Mouse (Mus musculus): ENCODE data around the gene Calhm1.

The Calhm1 gene

GRCm38 (mm10) chr19:47144154-47144553 lies at the start of gene Calhm1:
Gene Calhm1 (minus strand): TSS chr19:47144254.
- no peak for DNase-seq

DNA sequence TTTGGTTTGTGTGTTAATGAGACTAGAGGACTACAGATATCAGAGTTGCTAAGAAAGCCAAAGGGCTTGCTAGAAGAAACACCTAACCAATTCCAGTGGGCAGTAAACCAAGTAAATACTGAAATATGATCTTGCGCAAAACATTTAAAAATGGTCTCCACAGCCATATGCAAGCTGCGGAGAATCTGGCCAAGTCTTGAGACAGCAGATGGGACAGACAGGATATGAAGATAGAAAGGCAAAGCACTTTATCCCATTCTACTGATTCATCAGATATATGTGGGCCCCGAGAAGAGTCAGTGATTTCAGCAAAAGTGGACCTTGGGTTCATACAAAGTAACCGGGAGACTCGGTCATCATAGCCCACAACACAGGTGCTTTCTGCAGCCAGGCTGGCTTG lies 48.1 kb upstream of the Calhm1 start:
- DNase-seq: no peak

GRCm38 (mm10) chr19:47188515-47189128 lies 44.6 kb upstream of the Calhm1 start:
- DNase-seq: peak in 1 of 2 experiments; percentile 18

DNA sequence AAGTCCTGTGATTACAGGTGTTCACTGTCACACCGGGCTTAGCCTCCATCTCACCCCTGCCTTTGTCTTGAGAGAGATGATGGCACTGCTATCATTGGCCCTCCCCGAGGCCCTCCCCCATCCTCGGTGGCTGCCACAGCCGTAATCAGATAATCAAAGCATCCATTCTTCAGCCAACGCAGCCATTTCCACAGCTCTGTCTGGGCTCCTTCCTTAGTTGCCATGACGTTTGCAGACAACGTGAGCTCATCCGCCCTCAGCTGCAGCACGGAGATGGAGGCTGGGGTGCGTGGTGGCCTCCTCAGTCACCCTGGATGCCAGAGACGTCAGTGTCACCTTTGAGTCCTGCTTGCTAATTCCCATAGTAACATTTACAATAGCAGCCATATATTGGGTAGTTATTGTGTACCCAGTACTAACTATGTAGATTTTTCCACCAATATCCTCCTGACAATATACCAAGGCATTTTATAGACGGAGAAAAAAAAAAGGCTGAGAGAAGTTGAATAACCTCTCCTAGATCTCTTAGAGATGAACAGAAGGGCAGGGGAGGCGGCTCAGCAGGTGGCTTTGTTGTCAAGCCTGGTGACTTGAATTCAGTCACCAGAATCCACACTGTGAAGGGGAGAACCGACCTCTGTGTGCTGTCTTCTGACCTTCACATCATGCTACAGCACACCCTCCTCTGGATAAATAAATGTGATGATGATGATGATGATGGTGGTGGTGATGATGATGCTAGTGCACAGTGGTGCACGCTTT lies 42.6 kb upstream of the Calhm1 start:
- no peak for DNase-seq

DNA sequence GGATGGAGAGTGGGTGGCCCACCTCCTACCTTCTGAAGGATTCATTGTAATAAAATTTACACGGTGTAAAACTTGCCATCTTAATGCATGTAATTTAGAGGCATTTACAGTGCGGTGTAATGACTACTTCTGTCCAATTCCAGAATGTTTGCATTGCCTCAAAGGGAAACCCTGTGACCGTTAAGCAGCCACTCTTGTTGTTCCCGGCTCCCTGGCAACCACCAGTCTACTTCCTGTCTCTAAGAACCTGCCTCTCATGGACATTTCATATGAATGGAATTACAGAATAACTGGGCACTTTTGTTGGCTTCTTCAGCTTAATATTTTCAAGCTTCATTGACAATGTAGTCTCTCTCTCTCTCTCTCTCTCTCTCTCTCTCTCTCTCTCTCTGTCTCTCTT lies 40.7 kb upstream of the Calhm1 start:
- no peak for DNase-seq

DNA sequence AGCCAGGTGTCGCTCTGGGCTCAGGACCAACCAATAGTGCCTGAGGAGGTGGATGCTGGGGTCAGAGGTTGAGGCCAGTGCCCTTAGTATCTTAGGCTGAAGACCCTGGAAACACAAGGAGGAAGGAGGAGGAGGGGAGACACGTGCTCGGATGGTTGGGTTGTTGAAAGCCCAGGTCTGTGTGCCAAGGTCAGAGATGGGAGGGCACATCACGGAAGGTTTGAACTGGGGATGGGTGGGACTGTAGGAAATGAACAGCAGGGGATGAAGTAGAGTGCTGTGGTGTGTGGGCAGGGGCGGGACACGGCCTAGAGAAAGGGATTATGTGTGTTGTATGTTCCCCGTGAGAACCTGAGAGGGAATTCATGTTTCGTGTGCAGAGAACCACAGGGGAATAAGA lies 40.2 kb upstream of the Calhm1 start:
- no peak for DNase-seq

- no peak for DNase-seq
Measured at GRCm38 (mm10) chr19:47180011-47180410, 36.0 kb upstream of the Calhm1 start.

DNA sequence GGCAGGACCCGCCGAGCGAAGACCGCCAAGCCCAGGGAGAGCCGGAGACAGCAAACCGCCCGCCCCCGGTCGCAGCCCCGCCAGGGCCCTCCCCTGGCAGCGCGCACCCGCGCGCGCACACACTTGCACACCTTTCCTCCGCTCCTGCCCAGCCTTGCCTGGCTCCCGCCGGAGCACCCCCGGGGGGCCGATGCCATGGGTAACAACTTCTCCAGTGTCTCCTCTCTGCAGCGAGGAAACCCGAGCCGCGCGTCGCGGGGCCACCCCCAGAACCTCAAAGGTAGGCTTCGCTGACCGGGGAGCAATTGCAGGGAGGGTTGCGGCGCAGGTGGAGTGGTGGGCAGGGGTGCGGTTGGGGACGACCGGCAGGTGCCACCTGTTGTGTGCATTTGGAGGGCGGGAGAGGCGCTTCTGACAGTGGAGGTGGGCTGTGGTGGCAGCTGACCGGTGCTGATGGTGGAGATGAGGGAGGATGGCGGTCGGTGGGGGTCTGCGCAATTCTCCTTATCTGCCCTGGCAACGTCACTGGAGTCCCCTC lies 35.3 kb upstream of the Calhm1 start:
- peak; percentile 37 to 60 for DNase-seq

DNA sequence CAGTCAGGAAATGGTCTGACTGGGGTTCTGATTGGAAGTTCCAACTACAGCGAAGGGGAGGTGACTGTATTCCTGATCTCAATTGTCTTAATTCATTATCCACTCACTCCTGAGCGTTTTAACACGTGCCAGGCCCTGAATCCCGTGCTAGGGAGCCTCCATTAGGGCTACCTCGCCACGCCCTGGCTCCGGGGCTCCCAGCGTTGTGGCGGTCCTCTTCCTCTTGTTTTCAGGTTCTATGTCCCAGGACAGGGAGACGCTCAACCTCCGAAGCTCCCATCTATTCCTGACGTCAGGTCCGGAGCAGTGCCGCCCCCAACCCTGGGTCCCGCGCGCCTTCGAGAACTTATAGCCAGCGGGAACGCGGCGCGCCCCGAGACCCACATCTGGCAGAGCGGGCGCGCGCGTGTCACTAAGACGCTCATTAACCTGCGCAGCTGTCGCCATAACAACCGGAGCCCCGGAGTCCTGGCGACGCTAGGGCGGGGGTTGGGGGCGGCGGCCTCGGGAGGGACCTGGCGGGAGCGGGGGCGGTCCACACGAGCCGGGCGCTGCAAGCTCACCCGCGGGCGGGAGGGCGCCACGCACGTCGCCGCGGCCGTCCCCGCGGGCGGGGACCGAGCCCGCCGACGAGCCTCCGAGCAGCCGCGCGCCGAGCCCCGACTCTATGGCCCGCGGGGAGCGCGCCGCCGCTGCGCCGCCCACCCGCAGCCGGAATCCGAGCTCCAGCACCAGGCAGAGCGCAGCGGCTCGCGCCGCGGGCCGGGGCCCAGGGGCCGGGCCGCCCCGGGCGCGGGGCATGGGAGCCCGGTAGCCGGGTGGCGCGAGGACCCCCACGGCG lies 34.6 kb upstream of the Calhm1 start, which contains the start of gene Neurl1a:
Gene Neurl1a, plus strand, starts transcription at position 390 of the 841 bp plus-strand sequence.
- DNase-seq: peak; percentile 69 to 77

- DNase-seq: peak; percentile 46 to 59
Measured at GRCm38 (mm10) chr19:47178001-47178400, 33.9 kb upstream of the Calhm1 start.

DNA sequence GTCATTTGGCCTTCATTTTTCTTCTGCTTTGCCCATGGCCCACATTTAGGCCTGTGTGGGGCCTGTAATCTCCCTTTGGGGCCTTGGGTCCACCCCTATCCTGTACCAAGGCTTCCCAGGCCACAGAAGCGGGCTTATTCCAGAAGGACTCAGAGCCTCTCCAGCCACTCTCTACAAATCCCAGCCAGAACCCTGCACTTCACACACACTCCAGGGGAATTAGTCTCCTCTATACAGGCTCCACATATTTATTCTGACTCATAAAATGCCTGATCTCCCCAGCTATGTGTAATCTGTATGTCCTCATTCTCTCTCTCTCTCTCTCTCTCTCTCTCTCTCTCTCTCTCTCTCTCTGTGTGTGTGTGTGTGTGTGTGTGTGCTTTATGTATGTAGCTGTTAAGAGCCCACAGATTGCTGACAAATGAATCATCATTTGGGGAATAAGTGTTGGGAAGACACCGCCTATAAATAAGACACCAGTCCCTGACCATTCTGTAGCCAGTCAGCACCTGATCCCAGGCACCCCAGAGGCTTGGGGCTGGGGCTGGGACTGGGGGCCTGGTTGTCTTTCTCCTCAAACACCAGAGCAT lies 33.0 kb upstream of the Calhm1 start:
- no peak for DNase-seq

- DNase-seq: no peak
Measured at GRCm38 (mm10) chr19:47175472-47175871, 31.4 kb upstream of the Calhm1 start.

- DNase-seq: peak; percentile 43 to 49
Measured at GRCm38 (mm10) chr19:47174515-47174914, 30.5 kb upstream of the Calhm1 start.

- DNase-seq: peak; percentile 94 to 95
Measured at GRCm38 (mm10) chr19:47168793-47169412, 24.8 kb upstream of the Calhm1 start.

DNA sequence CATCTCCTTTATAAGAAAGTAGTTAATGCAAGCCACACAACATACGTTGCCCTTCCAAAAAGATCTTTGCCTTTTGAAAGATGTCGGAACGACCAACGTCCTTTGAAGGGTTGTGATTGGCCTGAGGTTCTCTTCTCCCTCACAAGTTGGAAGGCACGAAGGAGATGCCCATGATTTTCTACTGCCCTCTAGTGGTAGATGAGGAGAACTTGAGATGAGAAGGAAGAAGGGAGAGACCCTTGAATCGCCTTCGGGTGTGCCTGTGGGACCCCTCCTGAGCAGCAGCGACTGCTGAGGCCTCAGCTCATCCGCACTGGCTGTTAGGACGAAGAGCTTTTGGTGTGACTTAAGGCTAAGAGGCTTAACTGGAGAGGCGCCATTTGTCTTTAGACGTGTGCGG lies 24.2 kb upstream of the Calhm1 start:
- peak; percentile 17 to 44 for DNase-seq

GRCm38 (mm10) chr19:47167617-47168214 lies 23.7 kb upstream of the Calhm1 start:
- no peak for DNase-seq

GRCm38 (mm10) chr19:47166758-47167157 lies 22.7 kb upstream of the Calhm1 start:
- DNase-seq: no peak

- DNase-seq: no peak
Measured at GRCm38 (mm10) chr19:47163176-47163744, 19.2 kb upstream of the Calhm1 start.

- no peak for DNase-seq
Measured at GRCm38 (mm10) chr19:47161669-47162068, 17.6 kb upstream of the Calhm1 start.

DNA sequence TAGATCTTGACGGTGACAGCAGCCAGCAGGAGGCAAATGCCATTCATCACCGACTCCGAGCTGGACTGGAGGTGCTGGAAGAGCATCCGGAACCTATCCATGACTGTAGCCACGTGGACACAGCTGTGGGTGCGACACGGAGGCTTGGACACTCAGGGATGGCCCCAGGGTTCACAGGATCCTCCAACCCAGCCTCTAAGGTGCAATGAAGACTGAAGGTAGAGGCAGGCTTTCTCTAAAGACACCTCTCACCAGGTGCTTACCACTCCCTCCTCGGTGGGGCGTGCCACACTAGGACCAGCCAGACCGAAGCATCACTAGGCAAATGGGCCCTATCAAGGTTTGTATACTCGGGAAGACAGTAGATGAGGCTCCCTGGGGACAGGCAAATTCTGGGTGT lies 13.6 kb upstream of the Calhm1 start, which contains the start of gene Calhm3:
Gene Calhm3, minus strand, starts transcription at position 101 of the 400 bp plus-strand sequence.
- DNase-seq: no peak

GRCm38 (mm10) chr19:47153767-47154166 lies 9.7 kb upstream of the Calhm1 start:
- no peak for DNase-seq

DNA sequence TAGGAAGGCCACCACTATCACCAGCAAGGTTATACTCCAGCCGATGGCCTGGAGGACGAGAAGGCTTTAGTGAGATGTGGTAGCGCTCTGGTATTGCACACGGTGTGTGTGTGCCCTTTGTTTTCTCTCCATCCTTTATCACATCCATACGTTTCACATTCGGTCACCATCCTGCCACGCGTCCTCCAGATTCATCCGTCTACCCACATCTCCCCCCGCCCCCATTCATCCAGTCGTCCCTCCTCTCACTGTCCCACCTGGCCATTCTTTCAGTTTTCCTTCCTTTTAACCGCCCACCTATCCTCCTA lies 8.0 kb upstream of the Calhm1 start:
- no peak for DNase-seq
